Mouse (Mus musculus) testis, adult 2 months (tissue): ENCODE results near the gene Arfip1.

Experiments
- CTCF ChIP-seq: fragments of 200-500 bp; IDR thresholded peaks from 2 replicates; pipeline ENCODE4 v1.5.1; 2012; ENCODE audit warnings: low read depth, mild to moderate bottlenecking, inconsistent platforms, low read length, moderate library complexity; ENCODE audit not compliant: control insufficient read depth, insufficient read depth, insufficient replicate concordance
- POLR2A ChIP-seq: fragments of 200-500 bp; IDR thresholded peaks from 2 replicates; pipeline ENCODE4 v1.6.1; 2012; ENCODE audit warnings: low read depth, mild to moderate bottlenecking, inconsistent platforms, low read length, moderate library complexity; ENCODE audit not compliant: control insufficient read depth

DNA sequence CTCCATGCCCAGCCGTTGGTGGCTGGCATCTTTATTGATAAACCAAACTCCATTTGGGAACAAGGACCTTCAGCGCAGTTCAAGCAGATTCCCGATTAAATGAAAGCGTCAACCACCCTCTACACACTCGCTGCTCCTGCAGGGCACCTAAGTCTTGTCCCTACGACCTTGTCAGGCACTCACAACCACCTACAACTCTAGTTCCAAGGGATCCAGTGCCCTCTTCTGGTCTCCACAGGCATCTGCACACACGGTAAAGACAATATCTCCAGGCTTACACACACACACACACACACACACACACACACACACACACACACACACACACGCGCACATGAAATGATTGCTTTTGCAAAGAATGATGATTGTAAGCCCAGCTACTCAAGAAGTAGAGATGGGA lies 49.2 kb upstream of the Arfip1 start:
- TF ChIP-seq CTCF, result no peak
- TF ChIP-seq POLR2A, result no peak
